Mouse (Mus musculus) megakaryocyte, embryonic 14.5 days (primary cell): ENCODE results near the gene Megf8.

ENCODE experiments used
- FLI1 ChIP-seq: IDR thresholded peaks from 2 replicates; pipeline ENCODE4 v1.6.1; 2012; ENCODE audit warnings: low read length, inconsistent platforms, mixed read lengths
- GATA1 ChIP-seq: IDR thresholded peaks from 3 replicates; pipeline ENCODE4 v1.6.1; 2012; ENCODE audit warnings: mixed read lengths, low read length, inconsistent platforms, borderline replicate concordance

GRCm38 (mm10) chr7:25305956-25306613 lies 10.9 kb upstream of the Megf8 start, which contains the start of gene Tmem145:
- TF ChIP-seq GATA1, result no peak
- TF ChIP-seq FLI1, result no peak
